Mouse (Mus musculus): Measurements from ENCODE around the gene Snrk.
"Not testable (repeated sequence)": the region's sequence is repeated elsewhere in the genome, so short reads cannot be mapped to it uniquely, and the experiment has no call there.

Snrk gene

DNA sequence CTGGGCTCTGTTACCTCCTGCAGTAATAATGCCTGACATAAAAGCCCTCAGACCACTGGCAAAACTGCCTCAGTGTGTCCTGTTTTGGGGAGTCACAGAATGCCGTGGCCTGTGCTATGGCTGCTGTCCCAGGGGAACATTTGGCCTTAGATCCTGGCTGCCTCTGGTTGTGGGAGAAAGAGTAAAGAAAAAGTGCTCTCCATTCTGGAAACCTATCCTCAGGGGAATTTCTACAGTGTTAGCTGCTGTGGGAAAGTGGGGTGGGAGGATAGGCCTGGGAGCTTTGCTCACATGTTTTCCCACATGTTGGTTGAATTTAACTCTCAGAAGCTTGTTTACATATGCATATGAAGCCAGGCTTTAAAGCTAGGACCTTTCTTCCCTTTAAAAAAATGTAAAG is 26.2 kb downstream of the Snrk start:
- no peak for DNase-seq (ENCODE audit: low read depth, low spot score)

DNA sequence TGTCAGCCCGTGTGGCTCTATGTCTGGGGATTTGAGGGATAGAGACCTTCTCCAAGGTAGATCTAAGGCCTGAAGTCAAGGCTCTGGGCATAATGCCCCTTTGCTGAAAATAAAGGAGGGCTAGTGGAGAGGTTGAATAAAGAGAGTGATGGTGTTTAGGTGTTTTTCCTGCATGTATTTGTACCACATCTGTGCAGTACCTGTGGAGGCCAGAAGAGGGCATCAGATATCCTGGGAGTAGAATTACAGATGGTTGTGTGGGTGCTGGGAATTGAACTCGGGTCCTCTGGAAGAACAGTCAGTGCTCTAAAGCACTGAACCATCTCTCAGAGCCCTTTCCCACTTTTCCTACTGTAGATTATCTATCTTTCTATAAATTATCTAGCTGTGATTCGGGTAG is 27.7 kb downstream of the Snrk start:
- DNase-seq (ENCODE audit: low read depth, low spot score) = no peak

DNA sequence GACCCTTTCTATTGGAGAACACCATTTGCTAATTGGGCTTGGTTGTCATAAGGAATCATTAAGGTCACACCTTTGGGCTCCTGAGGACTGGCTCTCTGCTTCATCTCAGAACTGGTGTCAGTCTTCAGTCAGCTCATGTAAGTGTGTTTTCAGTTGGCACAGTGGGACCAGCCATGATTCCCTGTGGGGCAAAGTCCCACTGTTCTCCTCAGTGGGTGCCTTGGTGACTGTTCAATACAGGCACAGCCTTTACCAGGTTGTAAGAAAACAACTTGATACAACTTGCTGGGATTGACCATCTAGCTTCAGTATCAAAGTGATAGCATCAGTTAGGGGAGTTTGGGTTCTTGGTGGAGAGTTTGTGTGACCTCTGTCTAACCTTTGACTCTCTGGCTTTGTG is 28.6 kb downstream of the Snrk start:
- no peak for DNase-seq (ENCODE audit: low read depth, low spot score)

DNA sequence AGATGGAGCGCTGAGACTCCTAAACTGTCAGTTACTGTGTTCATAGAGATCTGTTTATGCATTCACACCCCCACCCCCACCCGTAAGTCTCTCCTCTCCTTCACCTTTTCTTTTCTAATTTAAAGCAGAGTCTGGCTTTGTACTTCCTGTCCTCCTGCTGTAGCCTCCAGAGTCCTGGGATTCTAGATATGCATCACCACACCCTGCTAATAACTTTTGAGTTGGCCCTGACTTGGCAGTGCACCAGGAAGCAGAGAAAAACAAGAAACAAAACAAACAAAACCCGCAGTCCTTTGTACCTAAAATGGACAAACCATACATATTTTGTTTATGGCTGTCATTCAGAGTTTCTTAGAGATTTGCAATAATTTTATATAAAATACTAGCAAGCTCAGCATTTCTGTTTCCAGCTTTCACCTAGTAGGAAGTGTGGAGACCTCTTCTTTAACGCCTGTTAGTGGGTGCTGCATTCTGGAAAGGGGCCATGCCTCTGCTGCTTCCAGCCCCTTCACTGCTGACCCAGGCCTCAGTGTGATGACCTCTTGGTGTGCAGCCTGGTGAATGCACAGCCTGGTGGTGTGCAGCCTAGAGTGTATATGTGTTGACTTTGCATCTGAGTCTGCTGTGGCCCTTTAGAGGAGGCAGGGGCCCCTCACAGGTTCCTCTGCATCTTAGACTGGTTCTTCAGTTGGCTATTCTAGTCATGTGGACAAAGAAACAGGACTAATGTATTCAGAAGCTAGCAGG is 29.2 kb downstream of the Snrk start:
- no peak for DNase-seq (ENCODE audit: low read depth, low spot score)

DNA sequence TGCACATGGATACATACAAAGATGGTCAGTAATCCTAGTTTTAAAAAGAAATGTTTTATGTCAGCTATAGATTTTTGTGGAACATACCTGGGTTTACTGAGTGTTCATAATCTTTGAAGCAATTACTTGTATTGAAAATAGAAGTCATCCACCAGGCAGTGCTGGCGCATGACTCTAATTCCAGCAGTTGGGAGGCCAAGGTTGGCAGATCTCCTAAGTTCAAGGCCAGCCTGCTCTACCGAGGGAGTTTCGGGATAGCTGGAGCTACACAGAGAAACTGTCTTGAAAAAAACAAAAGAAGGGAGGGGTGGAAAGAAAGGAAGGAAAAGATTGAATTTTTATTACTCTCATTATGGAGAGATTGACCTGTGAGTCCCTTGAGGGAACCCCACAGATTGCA is 31.3 kb downstream of the Snrk start:
- DNase-seq (ENCODE audit: low read depth, low spot score) = no peak

DNA sequence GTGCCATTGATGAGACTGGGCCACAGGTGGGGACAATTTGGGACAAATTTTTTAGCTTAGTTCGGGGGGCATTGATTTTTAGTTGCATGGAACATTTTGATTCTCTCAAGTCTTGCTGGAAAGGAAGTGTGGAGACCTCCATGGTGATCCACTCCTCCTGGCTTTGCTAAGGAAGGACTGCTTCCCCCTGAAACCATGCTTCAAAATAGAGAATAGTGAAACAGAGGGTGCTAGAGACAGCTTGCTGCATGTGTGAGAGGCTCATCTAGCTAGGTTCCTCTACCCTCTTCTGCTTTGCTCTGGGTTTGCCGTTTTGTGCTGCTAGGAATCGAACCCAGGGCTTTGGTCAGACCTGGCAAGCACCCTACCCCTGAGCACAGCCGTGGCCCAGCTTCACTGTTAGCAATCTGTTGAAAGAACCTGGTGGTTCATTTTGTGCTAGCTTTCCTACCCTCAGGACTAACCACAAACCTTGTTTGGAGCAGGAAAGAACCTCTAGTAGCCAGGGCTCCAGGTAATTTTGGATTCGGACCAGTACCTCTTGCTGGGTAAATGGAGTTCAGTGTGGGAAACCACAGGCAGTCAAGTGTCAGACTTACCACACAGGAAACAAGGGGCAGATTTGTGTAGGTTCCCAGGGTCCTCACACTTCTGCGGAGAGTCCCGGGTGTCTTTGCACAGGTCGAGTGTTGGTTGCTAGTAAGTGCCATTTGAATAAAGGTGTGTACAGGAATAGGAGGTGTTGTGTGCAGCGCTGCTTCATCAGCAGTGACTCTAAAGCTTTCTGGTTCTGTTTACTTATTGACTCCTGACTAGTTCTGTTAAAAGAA is 33.1 kb downstream of the Snrk start:
- DNase-seq (ENCODE audit: low read depth, low spot score) = no peak

DNA sequence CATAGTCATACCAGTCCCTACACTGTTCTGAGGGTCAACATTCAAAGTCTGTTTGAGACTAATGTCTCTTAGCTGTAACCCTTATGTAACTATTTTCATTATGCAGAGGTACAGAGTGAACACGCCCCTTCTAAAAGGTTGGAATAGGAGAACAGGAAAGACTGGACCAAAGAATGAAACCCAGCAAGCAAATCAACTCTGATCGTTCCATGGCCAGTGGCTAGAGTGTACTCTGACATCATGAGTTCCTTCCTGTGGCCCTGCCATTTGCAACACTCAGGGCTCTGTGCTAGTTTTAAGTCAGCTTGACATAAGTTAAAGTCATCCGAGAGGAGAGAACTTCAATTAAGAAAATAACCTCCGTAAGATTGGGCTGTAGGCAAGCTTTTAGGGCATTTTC is 35.0 kb downstream of the Snrk start:
- DNase-seq (ENCODE audit: low read depth, low spot score) = no peak

DNA sequence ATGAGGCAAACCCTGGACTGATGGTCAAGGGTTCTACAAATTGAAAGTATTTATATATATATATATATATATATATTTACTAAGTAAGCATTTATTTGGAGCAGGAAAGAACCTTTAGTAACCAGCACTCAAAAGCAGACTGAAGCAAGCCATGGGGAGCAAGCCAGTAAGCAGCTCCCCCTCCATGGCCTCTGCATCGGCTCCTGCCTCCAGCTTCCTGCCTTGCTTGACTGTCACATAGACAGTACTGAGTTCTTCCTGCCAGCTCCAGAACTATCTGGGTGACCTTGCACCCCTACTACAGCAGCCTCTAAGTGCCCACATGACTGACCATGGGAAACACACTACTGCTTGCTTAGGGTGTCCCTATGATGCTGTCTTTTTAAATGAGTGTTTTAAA is 35.4 kb downstream of the Snrk start:
- no peak for DNase-seq (ENCODE audit: low read depth, low spot score)

DNA sequence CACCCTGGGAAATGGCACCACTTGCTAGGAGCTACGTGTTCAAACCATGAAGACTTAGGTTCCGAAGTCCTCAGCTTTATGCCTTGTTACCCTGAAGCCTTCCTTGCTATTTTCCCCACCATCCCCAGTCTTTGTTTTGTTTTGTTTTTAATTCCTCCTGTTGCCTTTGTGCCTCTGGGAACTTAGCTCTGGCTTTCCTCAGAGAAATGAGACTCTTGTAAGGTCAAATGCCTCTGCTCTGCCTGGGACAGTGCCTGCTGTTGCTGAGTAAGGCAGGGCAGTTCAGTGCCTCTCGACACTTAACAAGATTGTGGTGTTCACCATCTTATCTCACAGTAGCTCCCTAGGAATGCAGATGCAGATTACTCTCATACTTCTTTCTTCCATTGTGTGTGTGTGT is 36.4 kb downstream of the Snrk start:
- no peak for DNase-seq (ENCODE audit: low read depth, low spot score)

DNA sequence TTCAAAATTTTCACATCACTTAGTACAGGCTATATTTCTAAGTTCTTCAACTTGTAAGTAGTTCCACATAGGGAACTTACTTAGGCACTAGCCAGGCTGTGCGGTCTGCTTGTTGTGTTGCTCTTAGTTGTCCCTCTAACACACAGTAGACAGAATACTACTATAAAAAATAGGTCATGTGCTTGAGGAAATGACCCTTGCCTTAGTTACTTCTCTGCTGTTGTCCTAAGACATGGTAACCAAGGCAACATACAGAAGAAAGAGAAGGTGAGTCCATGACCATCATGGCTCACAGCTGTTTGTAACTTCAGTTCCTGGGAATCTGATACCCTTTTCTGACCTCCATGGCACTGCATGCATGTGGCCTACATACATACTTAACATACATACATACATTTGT is 38.1 kb downstream of the Snrk start:
- no peak for DNase-seq (ENCODE audit: low read depth, low spot score)

DNA sequence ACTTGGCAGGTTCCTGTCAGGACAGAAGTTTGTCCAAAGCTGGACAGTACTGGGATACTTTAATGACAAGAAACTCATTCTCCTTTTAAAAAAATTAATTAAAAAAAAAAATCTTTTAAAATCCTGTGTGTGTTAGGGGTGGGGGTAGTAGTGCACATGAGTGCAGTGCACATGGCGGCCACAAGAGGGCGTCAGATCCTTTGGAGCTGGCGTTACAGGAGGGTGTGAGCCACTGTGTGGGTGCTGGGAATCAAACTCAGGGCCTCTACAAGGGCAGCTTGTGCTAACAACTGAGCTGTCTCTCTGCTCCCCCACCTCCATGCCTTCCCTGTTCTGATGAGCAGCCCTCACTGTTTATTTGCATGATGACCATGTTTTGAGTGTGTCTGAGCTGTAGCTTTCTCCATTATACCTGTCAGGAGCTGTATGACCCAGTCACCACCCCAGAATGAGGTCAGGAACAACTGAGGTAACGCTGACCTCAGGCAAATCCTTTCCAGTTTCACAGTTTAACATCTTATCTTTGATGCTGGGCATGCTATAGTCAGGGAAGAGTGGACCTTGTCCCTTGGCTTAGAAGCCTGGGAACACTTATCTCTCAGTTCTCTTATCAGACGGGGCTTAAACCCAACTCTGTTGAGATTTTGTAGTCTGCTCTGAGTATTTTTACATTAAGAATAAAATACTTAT is 39.5 kb downstream of the Snrk start:
- DNase-seq (ENCODE audit: low read depth, low spot score) = no peak

DNA sequence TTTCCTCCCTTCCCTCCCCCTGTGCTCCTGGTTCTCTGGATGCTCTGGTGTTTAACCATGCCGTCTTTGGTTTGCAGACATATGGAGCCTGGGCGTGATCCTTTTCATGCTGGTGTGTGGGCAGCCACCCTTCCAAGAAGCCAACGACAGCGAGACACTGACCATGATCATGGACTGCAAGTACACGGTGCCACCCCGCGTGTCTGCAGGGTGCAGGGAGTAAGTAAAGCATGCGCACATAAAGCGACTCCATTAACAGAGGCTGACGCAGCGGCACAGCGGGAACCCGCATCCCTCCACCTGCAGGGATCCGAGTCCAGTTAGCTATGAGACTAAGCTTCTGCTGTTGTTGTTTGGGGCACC is 40.0 kb downstream of the Snrk start:
- DNase-seq (ENCODE audit: low read depth, low spot score) = no peak

DNA sequence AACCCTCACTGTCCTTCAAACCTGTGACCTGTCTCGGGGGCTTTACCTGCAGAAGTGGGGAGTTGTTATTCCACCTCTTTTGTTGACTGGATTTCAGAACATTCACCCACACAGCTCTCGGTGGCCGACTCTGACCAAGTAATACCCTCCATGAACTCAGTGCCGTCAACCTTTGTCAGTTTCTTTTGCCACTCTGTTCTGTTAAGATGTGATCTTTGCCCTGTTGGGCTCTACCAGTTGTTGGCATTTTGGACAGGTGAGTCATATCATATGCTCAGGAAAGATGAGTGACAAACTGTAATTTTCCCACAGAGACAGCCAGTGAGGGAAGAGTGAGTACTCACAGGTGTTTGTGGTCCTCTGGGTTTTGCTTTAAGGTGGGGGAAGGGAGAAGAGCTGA is 47.5 kb downstream of the Snrk start:
- no peak for DNase-seq (ENCODE audit: low read depth, low spot score)

DNA sequence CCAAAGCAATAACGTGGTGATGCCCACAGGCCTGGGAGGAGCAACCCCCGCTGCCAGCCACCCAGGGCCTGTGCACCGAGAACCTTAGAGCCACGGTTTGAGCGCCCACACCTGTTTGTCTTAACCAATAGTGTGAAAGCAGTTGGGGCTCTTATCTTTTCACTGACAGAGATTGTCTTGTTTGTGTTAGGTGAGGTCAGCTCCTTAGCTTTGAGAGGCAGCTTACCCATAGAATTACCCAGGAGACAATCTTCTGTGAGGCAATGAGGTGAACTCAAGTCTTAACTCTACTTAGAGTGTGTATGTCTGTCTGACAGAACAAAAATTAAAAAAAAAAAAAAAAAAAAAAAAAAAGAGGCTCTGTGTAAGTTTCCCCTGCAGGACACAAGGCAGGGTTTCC is 50.7 kb downstream of the Snrk start:
- DNase-seq (ENCODE audit: low read depth, low spot score) = not testable (repeated sequence)

DNA sequence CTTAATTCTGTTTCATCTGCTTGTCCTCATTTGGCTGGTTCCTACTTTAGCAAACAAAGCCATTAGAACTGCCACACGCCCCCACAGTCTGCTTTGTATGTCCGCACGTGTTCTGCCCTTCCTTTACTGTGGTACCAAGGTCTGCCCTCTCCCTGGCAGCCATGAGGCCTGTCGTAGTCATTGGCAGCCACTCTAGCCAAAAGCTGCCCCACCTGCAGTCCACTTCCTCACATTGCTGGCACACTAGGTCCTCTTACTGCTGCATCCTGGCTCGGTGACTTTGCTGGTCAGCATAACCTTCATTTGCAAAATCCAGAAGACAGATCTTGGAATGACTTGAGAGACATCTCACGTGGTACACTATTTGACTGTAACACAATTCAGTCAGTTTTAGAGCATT is 52.8 kb downstream of the Snrk start:
- no peak for DNase-seq (ENCODE audit: low read depth, low spot score)

DNA sequence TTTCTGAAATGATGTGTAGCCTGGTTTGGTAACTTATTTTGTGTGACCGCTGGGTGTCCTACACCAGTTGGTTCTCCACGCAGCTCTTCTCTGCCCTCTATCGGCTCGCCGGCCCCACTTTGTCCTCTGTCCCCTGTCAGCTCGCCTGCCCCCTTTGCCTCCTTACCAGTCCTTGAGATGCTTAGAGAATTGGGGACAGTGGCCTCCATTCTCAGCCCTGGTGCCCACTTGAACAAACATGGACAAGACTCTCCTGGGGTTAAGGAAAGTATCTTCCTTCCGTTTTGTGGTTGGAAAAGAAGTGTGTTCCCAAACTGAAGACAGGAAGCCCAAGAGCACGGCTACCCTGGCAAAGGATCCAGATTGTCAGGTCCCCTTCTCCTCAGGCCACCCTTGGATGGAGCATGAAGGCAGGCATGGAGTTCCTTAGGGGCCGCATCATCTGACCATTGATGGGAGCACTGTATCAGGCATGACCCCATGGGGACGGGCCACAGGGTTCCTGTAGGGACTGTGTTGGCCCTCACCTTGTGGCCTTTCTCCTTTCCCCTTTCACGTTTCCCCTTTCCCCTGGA is 55.6 kb downstream of the Snrk start:
- no peak for DNase-seq (ENCODE audit: low read depth, low spot score)

DNA sequence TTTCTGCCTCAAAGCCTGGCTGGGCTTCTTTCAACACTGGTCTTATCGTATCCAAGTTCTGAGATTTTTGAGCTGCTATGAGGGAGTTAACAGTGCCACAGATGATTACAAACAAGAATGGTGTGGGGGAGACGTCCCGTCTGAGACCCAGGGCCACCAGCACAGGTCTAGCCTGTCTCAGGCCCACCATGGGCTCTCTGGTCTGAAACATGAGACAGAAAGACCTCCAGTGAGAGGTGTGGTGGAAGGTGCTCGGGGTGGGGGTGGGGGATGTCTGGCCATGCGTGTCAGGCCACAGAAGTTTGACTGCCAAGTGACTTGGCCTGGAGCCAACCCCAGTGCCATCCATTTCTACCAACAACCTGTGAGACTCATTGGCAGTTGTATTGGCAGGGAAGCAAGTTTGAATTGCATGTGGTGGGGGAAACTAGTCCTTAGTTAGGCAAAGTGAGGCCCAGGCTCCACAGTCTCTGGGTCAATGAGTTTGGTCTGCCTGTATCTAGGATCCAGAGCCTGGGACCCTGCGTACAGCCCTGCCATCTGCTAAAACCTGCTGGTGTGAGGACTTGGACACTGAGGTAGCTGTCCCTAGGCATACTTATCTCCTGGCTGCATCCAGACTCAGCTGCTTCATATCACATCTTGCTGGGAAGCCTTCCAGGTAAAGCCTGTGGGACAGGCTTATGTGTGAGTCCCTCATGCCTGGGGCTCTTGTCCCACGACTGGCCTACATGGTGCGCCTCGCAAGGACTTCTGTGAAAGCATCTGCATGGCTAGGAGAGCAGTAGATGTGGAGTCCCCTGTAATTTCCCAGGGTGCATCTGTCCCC is 56.6 kb downstream of the Snrk start:
- peak; percentile 16 for DNase-seq (ENCODE audit: low read depth, low spot score)

DNA sequence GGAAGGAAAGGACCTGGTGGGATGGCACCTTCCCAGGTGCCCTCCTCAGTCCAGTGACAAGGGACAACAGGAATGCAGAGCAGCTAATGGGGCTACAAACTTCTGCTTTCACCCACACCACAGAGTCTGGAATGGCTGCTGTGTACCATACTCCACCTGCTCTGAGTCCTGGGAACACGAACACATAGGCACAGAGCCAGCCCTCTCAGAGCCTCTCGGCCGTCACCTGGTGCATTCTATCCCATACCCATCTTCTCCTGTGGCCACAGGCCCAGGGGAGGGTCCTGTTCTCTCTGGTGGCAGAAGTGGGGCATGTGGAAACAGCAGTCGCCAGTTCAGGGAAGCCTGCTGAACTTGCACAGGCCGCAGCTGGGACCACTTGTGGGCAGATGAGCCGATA is 57.7 kb downstream of the Snrk start:
- no peak for DNase-seq (ENCODE audit: low read depth, low spot score)

DNA sequence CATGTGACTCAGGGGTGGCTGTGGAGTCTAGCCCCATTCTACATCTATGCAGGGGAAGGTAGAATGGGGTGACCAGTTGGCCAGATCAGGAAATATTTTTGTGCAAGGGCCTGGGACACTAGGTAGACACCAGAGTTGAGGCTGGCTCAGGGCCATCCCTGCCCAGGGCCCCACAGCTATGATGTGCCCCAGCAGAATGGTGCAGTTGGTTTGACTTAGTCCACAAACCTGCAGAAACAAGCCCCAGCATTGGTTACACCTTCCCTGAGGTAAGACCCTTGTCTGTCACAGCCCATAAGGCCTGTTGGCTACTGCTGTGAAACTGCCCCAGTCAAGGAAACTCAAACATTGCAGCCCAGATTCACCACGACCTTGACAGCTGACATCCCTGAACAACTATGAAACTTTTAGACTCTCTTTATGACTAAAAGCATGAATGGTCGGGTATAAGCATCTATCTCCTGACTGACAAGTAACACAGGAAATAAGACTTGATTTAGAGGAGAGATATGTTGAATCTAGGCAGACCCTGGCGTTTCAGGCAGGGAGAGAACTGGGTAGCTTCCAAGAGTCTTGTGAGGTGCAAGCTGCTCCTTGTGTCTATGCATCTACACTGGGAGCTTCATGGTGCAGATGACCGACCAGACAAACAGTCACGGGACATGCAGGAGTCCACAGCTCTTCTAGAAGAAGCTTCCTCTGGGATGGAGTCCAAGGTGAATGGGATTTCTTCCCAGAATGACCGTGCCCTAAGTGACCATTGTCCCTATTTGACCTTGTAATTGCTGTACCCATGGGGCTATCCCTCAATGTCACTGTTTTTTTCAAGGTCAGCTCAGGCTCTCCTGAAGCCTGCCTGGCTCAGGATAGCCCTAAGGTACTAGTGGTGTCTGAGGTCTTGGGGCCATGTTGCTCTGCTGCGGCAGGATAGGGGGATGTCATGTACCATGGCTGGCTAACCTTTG is 60.5 kb downstream of the Snrk start:
- no peak for DNase-seq (ENCODE audit: low read depth, low spot score)

DNA sequence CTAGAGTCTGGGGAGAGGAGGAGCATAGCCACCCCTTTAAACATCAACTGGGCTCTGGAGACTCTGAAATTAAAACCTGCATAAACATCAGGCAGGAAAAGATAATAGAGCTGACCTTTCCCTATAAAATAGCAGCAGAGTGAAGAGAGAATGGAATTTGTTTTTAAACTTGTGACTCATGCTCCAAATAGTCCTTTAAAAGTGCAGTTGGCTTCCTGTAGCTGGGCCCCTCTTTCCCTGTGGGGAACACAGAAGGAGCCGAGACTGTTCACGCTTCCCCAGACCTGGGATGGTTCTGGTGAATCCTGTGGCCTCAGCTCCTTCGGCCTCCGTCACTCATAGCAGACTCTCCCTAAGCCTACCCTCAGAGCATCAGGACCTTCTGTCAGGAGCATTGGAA is 61.4 kb downstream of the Snrk start:
- no peak for DNase-seq (ENCODE audit: low read depth, low spot score)
